Mouse (Mus musculus): ENCODE results near the gene Igtp.
"Not testable (repeated sequence)": the region's sequence is repeated elsewhere in the genome, so short reads cannot be mapped to it uniquely, and the experiment has no call there.

The Igtp gene

DNA sequence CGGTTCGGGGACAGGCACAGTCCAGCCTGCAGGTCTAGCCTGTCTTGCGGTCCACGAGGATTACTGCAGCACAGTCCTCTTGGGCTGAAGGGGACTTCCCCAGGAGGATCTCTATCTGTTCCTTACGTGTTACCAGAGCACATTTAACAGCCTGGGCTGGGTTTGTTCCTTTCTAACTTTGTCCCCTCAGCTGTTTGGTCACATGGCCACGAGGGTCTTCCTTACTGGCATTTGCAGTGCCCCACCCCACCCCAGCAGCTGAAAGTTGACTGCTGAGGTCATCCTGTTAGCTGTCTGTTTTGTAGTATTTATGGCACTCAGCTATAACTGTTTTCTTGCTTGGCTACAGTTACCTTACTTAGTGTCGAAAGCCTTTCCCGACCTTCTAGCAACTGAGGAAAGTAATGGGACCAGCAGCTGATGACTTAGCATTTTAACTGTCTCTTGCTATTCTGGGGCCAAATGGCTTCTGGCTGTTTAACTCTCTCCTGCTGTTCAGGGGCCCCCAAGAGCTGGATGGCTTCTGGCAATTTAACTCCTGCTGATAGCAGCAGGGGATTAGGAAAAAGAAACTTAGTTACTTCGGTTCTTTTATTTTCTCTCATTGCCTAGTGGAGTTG, 11.8 kb downstream of the Igtp start:
- in situ Hi-C loops (cut with MboI, MseI), result loop anchor here (10.0 to 25.0 kb wide), 2 partner anchors 556 to 2001 kb away; partner anchors contain the start of gene Srebf1 (in 1 of the 2)

- in situ Hi-C loops (cut with MboI, MseI), result loop anchor here (10.0 to 25.0 kb wide), 2 partner anchors 557 to 2001 kb away; partner anchors contain the start of gene Srebf1 (in 1 of the 2)
These were observed 12.3 kb downstream of the Igtp start for GRCm38 (mm10) chr11:58211682-58212067.

GRCm38 (mm10) chr11:58213673-58214342, 14.5 kb downstream of the Igtp start:
- in situ Hi-C loops (cut with MboI, MseI), result loop anchor here (10.0 to 25.0 kb wide), 2 partner anchors 559 to 1998 kb away; partner anchors contain the start of gene Srebf1 (in 1 of the 2)

- in situ Hi-C loops (cut with MboI, MseI), result loop anchor here (5.0 to 25.0 kb wide), 3 partner anchors 32 to 1998 kb away; partner anchors contain the start of gene Srebf1 (in 1 of the 2)
These were observed 15.2 kb downstream of the Igtp start for GRCm38 (mm10) chr11:58214391-58215048.

DNA sequence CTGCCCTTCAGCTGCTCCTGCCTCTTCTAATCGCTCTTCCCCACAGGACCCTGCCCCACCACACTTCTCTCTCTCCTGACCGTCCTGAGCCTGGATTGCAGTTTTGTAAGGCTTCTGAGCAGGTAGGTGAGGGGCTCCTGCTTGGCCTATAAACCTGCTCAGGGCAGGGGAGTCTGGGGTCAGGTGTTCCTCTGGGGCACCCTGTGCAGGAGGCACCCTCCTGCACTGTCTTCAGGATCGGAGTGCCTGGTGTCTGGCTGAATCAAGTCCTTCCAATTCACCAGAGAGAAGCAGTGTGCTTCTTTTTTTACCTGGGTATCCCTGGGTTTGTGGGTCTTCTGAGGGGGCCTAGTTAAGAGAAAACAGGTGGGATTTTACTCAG, 15.7 kb downstream of the Igtp start:
- in situ Hi-C loops (cut with MboI, MseI), result loop anchor here (5.0 to 25.0 kb wide), 3 partner anchors 33 to 1997 kb away; partner anchors contain the start of gene Srebf1 (in 1 of the 2)

- in situ Hi-C loops (cut with MboI, MseI), result loop anchor here (5.0 to 25.0 kb wide), 3 partner anchors 34 to 1996 kb away; partner anchors contain the start of gene Srebf1 (in 1 of the 2)
These were observed 16.5 kb downstream of the Igtp start for GRCm38 (mm10) chr11:58215814-58216213.

DNA sequence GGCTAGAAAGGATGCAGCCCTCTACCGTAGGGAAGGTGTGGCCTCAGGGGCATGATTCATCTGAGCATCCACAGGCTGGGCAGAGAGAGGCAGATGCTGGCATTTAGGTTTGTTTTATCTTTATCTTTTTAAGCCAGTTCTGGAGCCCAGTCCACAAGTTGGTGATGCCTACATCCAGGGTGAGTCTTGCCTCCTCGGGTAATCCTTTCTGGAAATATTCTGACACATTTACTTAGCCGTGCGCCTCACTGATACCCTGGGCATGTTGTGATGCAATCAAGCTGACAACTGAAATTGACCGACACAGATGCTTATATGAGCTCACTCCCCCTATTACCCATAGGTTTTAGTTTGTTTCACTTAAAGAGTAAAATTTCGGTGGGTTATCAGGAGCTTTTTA, 17.5 kb downstream of the Igtp start:
- in situ Hi-C loops (cut with MboI, MseI), result loop anchor here (5.0 to 25.0 kb wide), 3 partner anchors 35 to 1995 kb away; partner anchors contain the start of gene Srebf1 (in 1 of the 2)

DNA sequence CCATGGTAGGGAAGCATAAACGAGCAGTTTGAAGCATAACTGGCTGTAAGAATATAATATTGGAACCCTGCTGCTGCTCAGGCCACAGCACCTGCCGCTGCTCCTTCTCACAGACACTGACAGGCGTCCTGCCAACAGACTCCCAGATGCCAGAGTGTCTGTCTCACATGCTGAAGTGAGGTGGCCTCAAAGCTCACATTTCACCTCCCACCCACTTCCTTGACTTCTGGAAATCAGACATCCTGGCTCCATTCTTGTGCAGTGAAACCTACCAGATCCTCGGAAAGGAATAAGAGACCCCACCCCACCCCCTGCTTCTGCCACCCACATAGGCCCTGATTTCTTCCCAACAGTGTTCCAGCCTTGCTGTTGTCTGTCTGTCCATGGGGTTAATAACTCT, 24.4 kb downstream of the Igtp start:
- in situ Hi-C loops (cut with MboI, MseI), result loop anchor here in 1 of 2 experiments (25.0 kb wide), 1 partner anchor 1989 kb away; the partner anchor contains the start of gene Srebf1

GRCm38 (mm10) chr11:58224313-58224712, 25.0 kb downstream of the Igtp start:
- in situ Hi-C loops (cut with MboI, MseI), result loop anchor here in 1 of 2 experiments (25.0 kb wide), 1 partner anchor 1988 kb away; the partner anchor contains the start of gene Srebf1

GRCm38 (mm10) chr11:58224872-58225271, 25.5 kb downstream of the Igtp start:
- in situ Hi-C loops (cut with MboI, MseI), result loop anchor here in 1 of 2 experiments (25.0 kb wide), 1 partner anchor 1987 kb away; the partner anchor contains the start of gene Srebf1

- in situ Hi-C loops (cut with MboI, MseI), result no loop called here
These were observed 26.3 kb downstream of the Igtp start for GRCm38 (mm10) chr11:58225655-58226054.

DNA sequence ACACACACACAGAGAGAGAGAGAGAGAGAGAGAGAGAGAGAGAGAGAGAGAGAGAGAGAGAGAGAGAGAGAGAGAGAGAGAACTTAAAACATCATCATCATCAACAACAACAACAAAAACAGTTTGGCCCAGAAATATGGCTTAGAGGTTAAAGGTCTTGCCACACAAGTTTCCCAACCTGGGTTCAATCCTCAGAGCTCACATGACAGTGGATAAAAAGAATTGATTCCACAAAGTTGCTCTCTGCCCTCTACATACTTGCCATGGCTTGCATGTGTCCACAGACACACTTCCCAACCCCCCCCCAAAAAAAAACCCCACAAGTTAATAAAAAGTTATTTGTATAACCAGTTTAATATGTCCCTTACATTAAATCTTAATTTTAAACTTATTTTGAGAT, 27.1 kb downstream of the Igtp start:
- in situ Hi-C loops (cut with MboI, MseI), result no loop called here

DNA sequence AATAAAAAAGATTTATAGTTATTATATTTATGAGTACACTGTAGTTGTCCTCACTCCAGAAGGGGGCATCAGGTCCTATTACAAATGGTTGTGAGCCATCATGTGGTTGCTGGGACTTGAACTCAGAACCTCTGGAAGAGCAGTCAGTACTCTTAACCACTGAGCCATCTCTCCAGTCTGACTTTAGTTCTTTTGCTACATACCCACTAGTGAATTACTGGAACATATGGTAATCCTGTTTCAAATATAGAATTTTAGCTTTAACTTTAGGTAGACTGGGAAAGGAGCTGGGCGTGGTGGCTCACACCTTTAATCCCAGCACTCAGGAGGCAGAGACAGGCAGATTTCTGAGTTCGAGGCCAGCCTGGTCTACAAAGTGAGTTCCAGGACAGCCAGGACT, 28.7 kb downstream of the Igtp start:
- in situ Hi-C loops (cut with MboI, MseI), result not testable (repeated sequence)

- in situ Hi-C loops (cut with MboI, MseI), result loop anchor here in 1 of 2 experiments (5.0 kb wide), 1 partner anchor 43 kb away; no protein-coding TSS in a partner anchor
These were observed 31.1 kb downstream of the Igtp start for GRCm38 (mm10) chr11:58230396-58230910.

GRCm38 (mm10) chr11:58231156-58231555, 31.8 kb downstream of the Igtp start:
- in situ Hi-C loops (cut with MboI, MseI), result loop anchor here in 1 of 2 experiments (5.0 kb wide), 1 partner anchor 44 kb away; no protein-coding TSS in a partner anchor

DNA sequence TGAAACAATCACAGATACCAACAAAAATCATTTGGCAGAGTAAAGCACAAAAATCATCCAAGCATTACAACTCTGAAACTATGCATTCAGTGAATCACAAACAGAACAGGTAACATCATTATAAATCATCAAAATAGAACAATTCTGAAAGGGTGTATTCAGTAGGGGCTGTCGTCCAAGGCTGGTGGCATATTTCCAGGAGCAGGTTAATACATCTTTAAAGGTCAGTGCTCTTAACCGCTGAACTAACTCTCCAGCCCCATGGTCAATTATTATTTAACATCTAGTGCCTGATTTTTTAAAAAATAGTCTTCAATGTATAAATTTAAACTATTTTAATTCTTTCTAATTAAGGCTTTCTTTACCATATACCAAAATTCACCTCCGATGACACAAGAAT, 35.2 kb downstream of the Igtp start:
- in situ Hi-C loops (cut with MboI, MseI), result loop anchor here in 1 of 2 experiments (5.0 kb wide), 1 partner anchor 47 kb away; no protein-coding TSS in a partner anchor

DNA sequence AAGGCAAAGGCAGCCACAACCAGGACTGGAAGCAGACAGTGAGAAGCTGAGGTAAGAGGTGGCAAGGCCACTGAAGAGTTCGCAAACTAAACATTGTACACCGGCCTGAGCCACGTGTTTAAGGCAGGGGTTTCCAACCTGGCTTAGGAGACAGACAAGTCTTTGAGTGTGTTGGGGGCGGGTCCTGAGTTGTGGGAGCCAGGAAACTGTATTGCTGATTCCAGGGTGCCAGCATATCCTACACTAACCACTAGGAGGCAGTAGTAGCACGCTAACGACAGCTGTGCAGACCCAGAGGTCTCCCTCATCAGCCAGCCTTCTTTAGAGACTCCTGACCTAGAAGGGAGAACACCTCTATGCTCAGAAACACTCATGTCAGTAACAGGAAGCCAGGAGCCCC, 35.8 kb downstream of the Igtp start:
- in situ Hi-C loops (cut with MboI, MseI), result no loop called here

GRCm38 (mm10) chr11:58238840-58239791, 39.8 kb downstream of the Igtp start:
- in situ Hi-C loops (cut with MboI, MseI), result no loop called here

DNA sequence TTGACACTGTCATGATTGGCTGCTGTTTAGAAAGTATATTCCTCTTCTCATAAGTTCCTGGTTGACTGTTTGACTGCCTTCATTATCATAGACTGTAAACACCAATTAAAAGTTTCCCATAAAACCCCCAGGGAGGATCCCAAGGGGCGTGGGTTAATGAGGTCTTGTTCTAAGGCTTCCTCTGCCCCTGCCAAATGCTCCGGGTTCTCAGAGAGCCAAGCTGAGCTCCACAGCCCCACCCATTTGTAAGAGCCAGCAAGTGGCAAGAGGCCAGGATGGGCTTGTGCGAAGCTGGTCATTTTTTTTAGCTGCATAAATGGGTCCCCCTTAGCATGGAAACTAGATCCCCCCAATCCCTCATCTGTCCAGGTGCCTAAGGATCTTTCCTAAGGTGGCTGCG, 47.9 kb downstream of the Igtp start:
- in situ Hi-C loops (cut with MboI, MseI), result no loop called here
